Mouse (Mus musculus) cerebellum, adult 8-10 months (tissue): ENCODE measurements around the gene Fcgr1.
"Not testable (repeated sequence)": the region's sequence is repeated elsewhere in the genome, so short reads cannot be mapped to it uniquely, and the experiment has no call there.

Experiments
- DNase-seq: peaks from one replicate; pipeline ENCODE4 v3.0.0; 2022

Fcgr1 gene

GRCm38 (mm10) chr3:96293787-96294186 is at the start of gene Fcgr1:
TSS of gene Fcgr1 (minus strand) at chr3:96293969.
- DNase-seq, result no peak

- not testable (repeated sequence) for DNase-seq
Observed at GRCm38 (mm10) chr3:96342652-96343051, 48.9 kb upstream of the Fcgr1 start.

- DNase-seq, result not testable (repeated sequence)
Observed at GRCm38 (mm10) chr3:96342100-96342499, 48.3 kb upstream of the Fcgr1 start.

GRCm38 (mm10) chr3:96340611-96341312 is 47.0 kb upstream of the Fcgr1 start:
- no peak for DNase-seq

- DNase-seq, result no peak
Observed at GRCm38 (mm10) chr3:96338849-96339480, 45.2 kb upstream of the Fcgr1 start.

- no peak for DNase-seq
Observed at GRCm38 (mm10) chr3:96338043-96338442, 44.3 kb upstream of the Fcgr1 start.

GRCm38 (mm10) chr3:96337269-96337668 is 43.5 kb upstream of the Fcgr1 start:
- DNase-seq, result no peak

GRCm38 (mm10) chr3:96336636-96337035 is 42.9 kb upstream of the Fcgr1 start:
- no peak for DNase-seq

- no peak for DNase-seq
Observed at GRCm38 (mm10) chr3:96335591-96335990, 41.8 kb upstream of the Fcgr1 start.

- DNase-seq, result no peak
Observed at GRCm38 (mm10) chr3:96335163-96335550, 41.4 kb upstream of the Fcgr1 start.

- no peak for DNase-seq
Observed at GRCm38 (mm10) chr3:96334175-96335162, 40.7 kb upstream of the Fcgr1 start.

- no peak for DNase-seq
Observed at GRCm38 (mm10) chr3:96333396-96334174, 39.8 kb upstream of the Fcgr1 start.

- DNase-seq, result no peak
Observed at GRCm38 (mm10) chr3:96332631-96333395, 39.0 kb upstream of the Fcgr1 start.

GRCm38 (mm10) chr3:96332000-96332399 is 38.2 kb upstream of the Fcgr1 start:
- DNase-seq, result no peak

GRCm38 (mm10) chr3:96331438-96331837 is 37.7 kb upstream of the Fcgr1 start:
- DNase-seq, result no peak

GRCm38 (mm10) chr3:96330603-96331002 is 36.8 kb upstream of the Fcgr1 start:
- DNase-seq, result no peak

GRCm38 (mm10) chr3:96330181-96330580 is 36.4 kb upstream of the Fcgr1 start:
- no peak for DNase-seq

GRCm38 (mm10) chr3:96328730-96329387 is 35.1 kb upstream of the Fcgr1 start:
- no peak for DNase-seq

- not testable (repeated sequence) for DNase-seq
Observed at GRCm38 (mm10) chr3:96328060-96328729, 34.4 kb upstream of the Fcgr1 start.

GRCm38 (mm10) chr3:96327647-96328046 is 33.9 kb upstream of the Fcgr1 start:
- DNase-seq, result no peak

GRCm38 (mm10) chr3:96327131-96327530 is 33.4 kb upstream of the Fcgr1 start:
- no peak for DNase-seq
